Mouse (Mus musculus): ENCODE results near the gene Tsku. TPM values are rescaled to one million over a fixed set of nuclear protein-coding genes. Genes with fewer than 3 reads are reported as not detected.

Tsku gene
- polyA plus RNA-seq, 1 experiment from 2014 or later: 8.2 TPM

DNA sequence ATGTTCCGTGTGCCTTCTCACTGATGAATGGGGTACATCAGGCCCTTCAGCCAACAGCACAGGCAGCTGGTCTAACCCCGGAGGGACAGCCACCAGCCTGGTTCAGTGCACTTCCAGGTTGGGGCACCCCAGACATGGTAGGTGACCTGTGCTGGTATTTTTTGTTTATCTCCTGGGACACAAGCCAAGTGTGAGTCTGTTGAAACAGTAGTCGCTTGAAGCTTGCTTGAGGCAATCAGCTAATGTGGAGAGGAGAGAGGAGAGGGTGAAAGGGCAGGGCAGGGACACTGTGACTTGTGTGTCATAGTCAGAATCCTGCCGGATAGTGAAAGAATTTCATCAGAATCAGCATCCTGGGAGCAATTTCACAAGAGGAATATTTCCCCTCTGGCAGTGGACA lies 22.2 kb upstream of the Tsku start:
- no peak overlapping the region for H3K27ac ChIP-seq
- no peak overlapping the region for H3K9ac ChIP-seq
- ATAC-seq: no peak
- H3K27me3 ChIP-seq (replicated peaks): no peaks in the 10 kb centered on the region
- H3K4me1 ChIP-seq (replicated peaks): peaks cover 11% of the 10 kb centered on the region; the same call in 1 of the 2 replicates
- no peaks in the 10 kb centered on the region for H3K36me3 ChIP-seq
- 49% methylated on average over 4 of the region's 4 CpGs for WGBS
- H3K4me3 ChIP-seq (replicated peaks): no peak overlapping the region
- no peaks in the 10 kb centered on the region for H3K9me3 ChIP-seq
- H3K4me2 ChIP-seq (replicated peaks): no peak overlapping the region

DNA sequence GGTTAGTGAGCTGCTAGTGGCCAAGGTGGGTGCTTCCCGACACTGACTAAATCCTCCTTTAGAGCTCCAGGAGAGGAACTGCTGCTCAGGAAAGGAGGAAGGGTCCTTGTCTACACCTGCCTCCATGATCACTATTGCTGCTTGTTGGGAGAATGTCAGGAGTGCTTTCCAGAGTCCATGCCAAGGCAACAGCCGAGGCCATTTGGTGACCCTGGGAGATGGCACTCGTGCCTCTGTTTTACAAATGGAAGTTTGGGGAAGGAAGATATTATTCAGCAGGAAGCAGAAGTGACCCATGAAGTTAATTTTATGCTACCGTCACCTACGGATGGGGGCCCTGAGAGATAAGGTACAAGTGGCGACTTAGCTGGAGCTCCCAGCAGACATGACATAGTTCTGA lies 21.7 kb upstream of the Tsku start:
- H3K4me2 ChIP-seq (replicated peaks): no peak overlapping the region
- H3K9ac ChIP-seq: no peak overlapping the region
- no peak for ATAC-seq
- H3K27ac ChIP-seq: no peak overlapping the region
- H3K27me3 ChIP-seq (replicated peaks): no peaks in the 10 kb centered on the region
- H3K4me1 ChIP-seq (replicated peaks): peaks cover 12% of the 10 kb centered on the region; the same call in 1 of the 2 replicates
- H3K9me3 ChIP-seq: no peaks in the 10 kb centered on the region
- no peak overlapping the region for H3K4me3 ChIP-seq (replicated peaks)
- H3K36me3 ChIP-seq: no peaks in the 10 kb centered on the region
- whole genome bisulfite sequencing: 75% methylated on average over 6 of the region's 6 CpGs

DNA sequence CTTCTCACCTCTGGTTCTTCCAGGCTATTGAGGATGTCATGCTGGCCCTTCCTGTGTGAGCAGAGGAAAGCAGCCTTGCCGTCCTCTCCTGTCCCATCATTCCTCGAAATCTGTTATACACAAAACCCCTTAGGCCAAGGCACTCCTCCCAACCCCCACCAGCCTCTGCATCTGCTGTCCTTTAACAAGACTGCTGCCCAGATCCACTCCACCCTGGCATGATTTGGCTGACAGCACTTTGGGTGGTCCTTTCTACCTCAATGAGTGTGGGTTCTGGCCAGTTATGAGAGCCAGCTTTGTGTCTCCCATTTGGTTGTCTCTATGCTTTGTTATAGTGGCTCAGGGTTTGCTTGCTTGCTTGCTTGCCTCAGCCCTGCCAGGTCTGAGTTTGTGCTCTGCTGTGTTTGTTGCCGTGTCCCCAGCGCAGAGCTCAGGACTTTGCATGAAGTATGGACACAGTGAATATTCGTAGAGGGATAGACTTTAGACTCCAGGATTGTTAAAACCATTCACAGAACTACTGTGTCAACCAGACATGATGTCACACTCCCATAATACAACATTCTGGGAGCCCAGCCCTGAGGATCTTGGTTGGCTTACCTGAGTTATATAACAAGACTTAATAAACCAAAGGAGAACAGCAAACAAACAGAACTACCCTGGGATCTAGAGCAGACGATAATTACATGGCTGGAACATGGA lies 19.2 kb upstream of the Tsku start:
- H3K4me2 ChIP-seq (replicated peaks): no peak overlapping the region
- 59% methylated on average over 6 of the region's 6 CpGs for WGBS
- no peak overlapping the region for H3K27ac ChIP-seq
- ATAC-seq: no peak
- H3K9me3 ChIP-seq: no peaks in the 10 kb centered on the region
- no peak overlapping the region for H3K4me3 ChIP-seq (replicated peaks)
- H3K9ac ChIP-seq: no peak overlapping the region
- no peaks in the 10 kb centered on the region for H3K36me3 ChIP-seq
- H3K27me3 ChIP-seq (replicated peaks): no peaks in the 10 kb centered on the region
- H3K4me1 ChIP-seq (replicated peaks): peaks cover 12% of the 10 kb centered on the region; the same call in 1 of the 2 replicates

DNA sequence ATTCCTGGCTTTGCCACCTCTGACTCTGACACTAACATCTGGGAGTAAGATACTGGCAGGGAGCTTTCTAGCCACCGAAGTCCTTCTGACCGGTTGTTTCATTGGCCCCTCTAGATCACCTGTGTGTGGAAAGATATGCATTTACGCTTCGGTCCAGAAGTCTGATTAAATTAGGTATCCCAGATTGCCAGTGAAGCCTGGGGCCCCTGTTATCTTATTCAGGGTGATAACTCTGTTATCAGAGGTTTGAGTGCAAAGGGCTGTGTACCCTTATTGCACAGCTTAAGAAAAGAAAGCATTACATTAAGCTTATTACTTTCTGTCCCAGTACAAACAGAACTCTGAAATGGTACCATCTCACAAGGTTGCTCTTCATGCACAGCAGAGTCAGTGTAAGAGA lies 18.1 kb upstream of the Tsku start:
- peaks cover 12% of the 10 kb centered on the region; the same call in 1 of the 2 replicates for H3K4me1 ChIP-seq (replicated peaks)
- H3K9ac ChIP-seq: no peak overlapping the region
- H3K27me3 ChIP-seq (replicated peaks): no peaks in the 10 kb centered on the region
- peak overlapping the region; percentile 23 for H3K4me2 ChIP-seq (replicated peaks)
- peak; percentile 81 for ATAC-seq
- no peaks in the 10 kb centered on the region for H3K9me3 ChIP-seq
- H3K27ac ChIP-seq: peak overlapping the region; percentile 49; the same call in 1 of the 2 replicates
- 68% methylated on average over 4 of the region's 4 CpGs for WGBS
- no peak overlapping the region for H3K4me3 ChIP-seq (replicated peaks)
- no peaks in the 10 kb centered on the region for H3K36me3 ChIP-seq

DNA sequence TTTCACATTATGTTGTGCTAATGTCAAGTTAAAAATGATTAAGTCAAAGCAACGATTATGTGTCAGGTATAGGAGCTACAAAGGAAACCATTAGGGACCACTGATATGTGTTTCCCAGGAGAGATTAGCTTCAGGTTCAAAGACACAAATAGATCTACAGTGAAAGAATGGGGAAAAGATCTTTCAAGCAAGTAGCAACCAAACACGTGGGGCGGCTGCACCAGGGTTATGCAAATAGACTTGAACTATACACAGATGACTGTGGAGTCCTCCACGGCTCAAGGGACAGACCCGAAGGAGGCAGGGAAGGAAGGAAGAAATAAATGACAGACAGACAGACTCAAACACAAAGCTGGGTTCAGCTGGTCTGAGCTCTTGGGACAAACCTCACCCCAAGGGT lies 16.1 kb upstream of the Tsku start:
- ATAC-seq: no peak
- Histone ChIP-seq H3K27ac (no peak overlapping the region), H3K36me3 (no peaks in the 10 kb centered on the region), H3K27me3 (replicated peaks) (no peaks in the 10 kb centered on the region), H3K9me3 (no peaks in the 10 kb centered on the region), H3K4me2 (replicated peaks) (no peak overlapping the region), H3K4me3 (replicated peaks) (no peak overlapping the region), H3K9ac (no peak overlapping the region), H3K4me1 (replicated peaks) (peaks cover 12% of the 10 kb centered on the region; the same call in 1 of the 2 replicates)
- WGBS: 67% methylated on average over 5 of the region's 5 CpGs

DNA sequence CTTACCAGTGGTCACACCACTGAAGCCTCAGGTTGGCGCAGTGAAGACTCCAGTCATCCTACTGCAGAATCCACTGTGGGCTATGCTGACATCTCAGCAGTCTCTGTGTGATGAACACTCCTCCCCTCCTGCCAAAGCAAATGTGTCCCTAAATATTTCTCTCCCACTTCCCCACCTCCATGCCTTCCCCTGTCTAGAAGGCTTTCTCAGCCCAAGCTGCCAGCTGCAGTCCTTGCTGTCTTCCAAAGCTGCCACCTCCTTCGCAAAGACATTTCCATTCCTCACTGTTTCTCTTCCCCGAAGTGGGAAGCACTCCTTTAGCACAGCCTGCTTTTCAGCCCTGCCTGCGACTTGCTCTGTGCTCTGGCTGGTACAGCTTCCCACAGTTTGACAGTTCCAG lies 10.0 kb upstream of the Tsku start:
- no peak for ATAC-seq
- Histone ChIP-seq H3K9ac (no peak overlapping the region), H3K36me3 (no peaks in the 10 kb centered on the region), H3K27ac (no peak overlapping the region), H3K9me3 (no peaks in the 10 kb centered on the region), H3K4me2 (replicated peaks) (no peak overlapping the region), H3K4me1 (replicated peaks) (no peaks in the 10 kb centered on the region; the same call in 1 of the 2 replicates), H3K4me3 (replicated peaks) (no peak overlapping the region), H3K27me3 (replicated peaks) (no peaks in the 10 kb centered on the region)
- 42% methylated on average over 4 of the region's 4 CpGs for WGBS

DNA sequence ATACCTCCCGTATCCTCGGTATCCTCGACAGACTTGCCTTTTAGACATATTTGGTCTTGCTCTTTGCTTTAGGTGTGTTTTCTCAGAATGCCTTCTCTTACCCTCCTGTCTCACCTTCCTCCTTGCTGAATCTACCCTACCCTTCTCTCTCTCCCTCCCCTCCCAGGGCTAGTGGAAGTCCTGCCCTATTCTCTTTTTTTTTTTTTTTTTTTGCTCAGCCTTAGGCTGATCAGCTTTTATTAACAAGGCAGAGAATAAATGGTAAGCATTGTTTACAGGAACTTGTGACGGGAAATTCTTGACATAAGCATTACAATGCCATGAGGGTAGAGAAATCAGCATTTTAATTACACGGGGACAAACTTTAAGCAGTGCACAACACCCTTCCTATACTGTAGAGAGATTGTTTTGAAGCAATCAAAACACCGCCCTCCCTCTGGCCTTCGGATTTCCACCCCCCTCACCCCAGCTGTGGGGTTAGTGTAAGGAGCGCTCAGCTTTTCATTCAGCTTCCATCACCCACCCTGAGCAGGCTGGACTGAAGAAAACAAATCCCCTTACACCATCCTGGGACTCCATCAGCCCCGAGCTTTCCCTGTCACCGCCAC lies 8.7 kb upstream of the Tsku start:
- no peak overlapping the region for H3K4me3 ChIP-seq (replicated peaks)
- 64% methylated on average over 10 of the region's 10 CpGs for WGBS
- no peak overlapping the region for H3K4me2 ChIP-seq (replicated peaks)
- no peak for ATAC-seq
- H3K9ac ChIP-seq: no peak overlapping the region
- no peaks in the 10 kb centered on the region for H3K27me3 ChIP-seq (replicated peaks)
- no peaks in the 10 kb centered on the region for H3K9me3 ChIP-seq
- no peaks in the 10 kb centered on the region for H3K36me3 ChIP-seq
- no peaks in the 10 kb centered on the region; the same call in 1 of the 2 replicates for H3K4me1 ChIP-seq (replicated peaks)
- no peak overlapping the region for H3K27ac ChIP-seq

DNA sequence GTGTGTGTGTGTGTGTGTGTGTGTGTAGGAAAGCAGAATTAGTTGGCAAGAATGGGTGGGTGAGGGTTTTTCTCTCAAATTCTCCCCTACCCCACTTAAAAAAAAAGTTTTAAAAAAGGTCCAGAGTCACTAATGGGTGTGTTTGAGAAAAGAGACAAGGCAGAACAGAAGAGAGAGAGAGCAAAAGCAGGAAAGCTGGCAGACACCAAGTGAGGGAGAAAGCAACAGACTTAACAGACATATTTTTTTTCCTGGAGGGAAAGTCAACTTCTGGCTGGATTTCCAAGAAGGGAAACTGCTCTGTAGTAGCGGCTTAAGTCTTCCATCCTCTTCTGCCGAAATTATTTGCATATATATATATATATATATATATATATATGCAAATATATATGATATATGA lies 534 bp upstream of the Tsku start:
- peak overlapping the region; percentile 81 for H3K4me3 ChIP-seq (replicated peaks)
- 20% methylated on average over 2 of the region's 2 CpGs for WGBS
- no peak overlapping the region for H3K9ac ChIP-seq
- no peaks in the 10 kb centered on the region for H3K36me3 ChIP-seq
- no peaks in the 10 kb centered on the region for H3K9me3 ChIP-seq
- H3K4me2 ChIP-seq (replicated peaks): peak overlapping the region; percentile 95
- no peaks in the 10 kb centered on the region for H3K27me3 ChIP-seq (replicated peaks)
- H3K4me1 ChIP-seq (replicated peaks): peaks cover 18% of the 10 kb centered on the region
- H3K27ac ChIP-seq: peak overlapping the region; percentile 90
- ATAC-seq: peak; percentile 18

DNA sequence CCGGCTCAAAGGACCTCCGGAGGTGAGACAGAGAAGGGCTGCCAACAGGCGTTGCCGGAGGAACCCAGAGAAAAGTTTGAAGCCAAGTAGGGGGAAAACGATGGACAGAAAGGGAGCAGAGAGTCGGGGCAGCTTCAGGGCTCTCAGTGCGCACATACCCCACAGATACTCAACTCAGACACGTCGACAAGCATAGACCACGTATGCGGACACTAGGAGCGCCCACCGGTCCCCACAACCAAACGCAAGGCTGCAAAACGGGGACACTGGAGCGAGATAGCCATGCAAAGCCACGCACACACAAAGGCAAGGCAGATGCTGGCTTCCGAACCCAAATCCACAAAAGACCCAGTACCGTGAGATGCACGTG lies 522 bp downstream of the Tsku start:
- Histone ChIP-seq H3K27ac (peak overlapping the region; percentile 90), H3K4me2 (replicated peaks) (peak overlapping the region; percentile 95), H3K27me3 (replicated peaks) (no peaks in the 10 kb centered on the region), H3K36me3 (no peaks in the 10 kb centered on the region), H3K9me3 (no peaks in the 10 kb centered on the region), H3K4me1 (replicated peaks) (peaks cover 28% of the 10 kb centered on the region), H3K4me3 (replicated peaks) (peak overlapping the region; percentile 81), H3K9ac (peak overlapping the region; percentile 78)
- ATAC-seq: peak; percentile 18
- WGBS: 0% methylated on average over 20 of the region's 20 CpGs

DNA sequence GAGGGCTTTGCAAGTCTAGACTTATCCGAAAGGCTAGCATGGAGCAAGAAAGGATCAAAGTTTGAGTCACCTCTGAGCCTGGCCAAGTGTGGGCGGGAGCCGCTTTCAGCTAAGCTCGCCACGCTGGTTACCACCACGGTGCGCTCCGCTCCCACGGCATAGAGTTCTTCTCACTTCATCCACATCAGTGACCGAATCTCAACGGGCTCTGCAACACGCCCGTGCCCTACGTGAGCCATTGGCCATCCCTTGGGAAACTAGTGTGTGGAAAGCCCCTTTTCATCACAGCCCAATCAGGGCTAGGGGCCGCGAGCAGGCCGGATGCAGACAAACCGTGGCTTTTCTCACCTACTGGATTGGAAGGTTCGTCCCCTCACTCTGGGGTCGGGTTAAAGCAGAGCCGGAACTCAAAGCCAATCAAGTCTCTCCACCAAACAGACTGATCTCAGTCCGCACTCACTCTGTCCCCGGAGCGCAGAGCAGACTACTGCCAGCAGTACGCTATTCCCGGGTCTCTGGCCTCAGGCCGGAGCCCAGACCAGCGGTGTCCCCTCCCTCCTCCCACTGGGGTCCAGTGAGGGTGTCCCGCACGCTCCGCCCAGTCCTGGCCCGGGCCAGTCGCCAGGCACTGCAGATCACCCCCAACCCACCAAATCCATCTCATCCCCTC lies 1.0 kb downstream of the Tsku start:
- peak overlapping the region; percentile 81 for H3K4me3 ChIP-seq (replicated peaks)
- peaks cover 34% of the 10 kb centered on the region for H3K4me1 ChIP-seq (replicated peaks)
- H3K9me3 ChIP-seq: no peaks in the 10 kb centered on the region
- WGBS: under 1% methylated on average over 33 of the region's 33 CpGs
- peak overlapping the region; percentile 90 for H3K27ac ChIP-seq
- H3K9ac ChIP-seq: peak overlapping the region; percentile 78
- peak; percentile 32 for ATAC-seq
- no peaks in the 10 kb centered on the region for H3K27me3 ChIP-seq (replicated peaks)
- H3K36me3 ChIP-seq: no peaks in the 10 kb centered on the region
- peak overlapping the region; percentile 95 for H3K4me2 ChIP-seq (replicated peaks)

DNA sequence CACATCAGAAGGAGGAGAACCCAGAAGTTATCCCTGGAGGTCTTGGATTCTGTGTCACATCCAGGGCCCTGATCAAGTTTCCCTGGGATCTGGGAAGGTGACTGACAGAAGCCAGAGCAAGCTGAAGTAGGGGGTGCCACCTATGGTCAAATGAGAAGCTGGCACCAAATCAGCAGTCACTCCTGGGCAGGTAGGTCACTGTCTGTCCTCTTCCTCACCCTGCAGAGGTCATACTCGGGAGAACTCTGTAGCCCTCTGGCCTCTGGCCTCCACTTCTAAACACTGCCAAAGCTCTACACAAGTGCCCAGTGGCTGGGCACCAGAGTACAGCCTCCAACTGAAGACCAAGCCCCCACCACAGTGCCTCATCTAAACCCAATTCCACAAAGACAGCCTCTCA lies 3.1 kb downstream of the Tsku start:
- Histone ChIP-seq H3K4me2 (replicated peaks) (no peak overlapping the region), H3K9me3 (no peaks in the 10 kb centered on the region), H3K36me3 (no peaks in the 10 kb centered on the region), H3K4me3 (replicated peaks) (no peak overlapping the region), H3K4me1 (replicated peaks) (peaks cover 43% of the 10 kb centered on the region), H3K27me3 (replicated peaks) (no peaks in the 10 kb centered on the region), H3K9ac (no peak overlapping the region), H3K27ac (no peak overlapping the region)
- 69% methylated on average over 1 of the region's 1 CpGs for WGBS
- no peak for ATAC-seq

DNA sequence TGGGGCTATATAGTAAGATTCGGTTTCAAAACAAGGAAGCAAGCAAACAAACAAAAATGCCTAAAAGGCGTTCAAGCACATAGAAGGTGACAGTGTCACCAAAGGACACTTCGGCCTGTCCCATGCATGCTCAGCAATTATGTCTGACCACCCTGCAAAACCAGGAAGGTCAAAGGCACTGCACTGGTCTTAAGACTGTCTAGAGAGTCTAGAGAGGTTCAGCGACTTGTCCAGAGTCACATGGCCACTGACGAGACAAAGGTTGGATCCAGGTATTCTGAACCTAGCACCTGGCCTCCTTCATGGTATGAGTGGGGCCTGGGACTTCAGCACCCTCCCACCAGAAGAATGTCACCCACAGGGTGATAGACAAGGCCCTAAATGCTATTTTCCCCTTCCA lies 3.8 kb downstream of the Tsku start:
- Histone ChIP-seq H3K4me2 (replicated peaks) (no peak overlapping the region), H3K36me3 (0 out of 2 replicates have a peak, but pooled peaks cover 1% of the 10 kb centered on the region), H3K4me1 (replicated peaks) (peaks cover 41% of the 10 kb centered on the region), H3K9ac (no peak overlapping the region), H3K9me3 (no peaks in the 10 kb centered on the region), H3K27me3 (replicated peaks) (no peaks in the 10 kb centered on the region), H3K4me3 (replicated peaks) (no peak overlapping the region), H3K27ac (no peak overlapping the region)
- WGBS: 82% methylated on average over 5 of the region's 5 CpGs
- ATAC-seq: no peak

Measured in intestine, embryonic 15.5 days (tissue).